Mouse (Mus musculus) ES-Bruce4 (cell line): ENCODE measurements around the gene Fyn.

Experiments
- CTCF ChIP-seq: IDR thresholded peaks from one replicate; pipeline ENCODE4 v1.8.1; 2011; ENCODE audit warnings: low read depth, low read length
- POLR2A ChIP-seq: IDR thresholded peaks from one replicate; pipeline ENCODE4 v1.8.1; 2011; ENCODE audit warnings: low read length; ENCODE audit not compliant: insufficient read depth

DNA sequence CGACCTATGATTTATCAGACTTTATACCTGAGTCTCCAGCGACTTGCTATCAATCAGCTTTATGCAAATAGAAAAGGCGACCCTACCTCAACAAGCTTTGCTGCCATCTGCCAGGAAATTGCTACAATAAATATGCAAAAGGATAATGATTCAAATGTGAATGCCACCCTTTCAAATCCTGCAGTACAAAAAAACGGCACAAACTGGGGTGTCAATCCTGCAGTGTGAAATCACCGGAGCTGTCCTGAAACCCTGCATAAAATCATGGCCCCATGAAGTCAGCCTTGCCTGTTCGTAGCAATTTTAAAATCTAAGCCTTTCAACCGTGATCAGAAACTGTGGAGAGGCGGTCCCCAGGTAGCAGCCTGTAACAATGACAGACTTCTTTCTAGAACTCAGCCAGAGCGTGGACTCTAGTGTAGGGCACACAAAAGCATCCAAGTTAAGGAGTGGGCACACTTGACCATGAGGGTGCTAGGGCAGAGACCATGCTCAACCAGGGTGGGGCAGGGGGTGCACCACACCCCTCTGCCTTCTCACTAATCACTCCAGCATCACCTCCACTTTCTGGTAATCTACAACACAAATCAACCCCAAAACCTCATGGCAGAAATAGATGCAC lies 203.5 kb downstream of the Fyn start:
- TF ChIP-seq POLR2A (no peak), CTCF (no peak)
